Mouse (Mus musculus): ENCODE data around the gene Cdc27.

Gene Cdc27

GRCm38 (mm10) chr11:104550406-104550974 is at the start of gene Cdc27, which contains the start of gene Myl4:
Gene Cdc27 (minus strand): TSS chr11:104550620.
Gene Myl4 (plus strand): TSS chr11:104550663.
- peak; percentile 99 for DNase-seq

- peak; percentile 34 to 52 for DNase-seq
Measured at GRCm38 (mm10) chr11:104599265-104599945, 49.0 kb upstream of the Cdc27 start.

GRCm38 (mm10) chr11:104596365-104596764 is 45.9 kb upstream of the Cdc27 start:
- peak in 1 of 2 experiments; percentile 22 for DNase-seq

- DNase-seq = no peak
Measured at GRCm38 (mm10) chr11:104592066-104592835, 41.8 kb upstream of the Cdc27 start.

- DNase-seq = peak; percentile 78 to 85
Measured at GRCm38 (mm10) chr11:104590148-104590547, 39.7 kb upstream of the Cdc27 start.

GRCm38 (mm10) chr11:104589570-104589969 is 39.1 kb upstream of the Cdc27 start:
- no peak for DNase-seq

GRCm38 (mm10) chr11:104588513-104588912 is 38.1 kb upstream of the Cdc27 start:
- no peak for DNase-seq

- DNase-seq = no peak
Measured at GRCm38 (mm10) chr11:104587904-104588303, 37.5 kb upstream of the Cdc27 start.

GRCm38 (mm10) chr11:104585495-104585894 is 35.1 kb upstream of the Cdc27 start:
- no peak for DNase-seq

- DNase-seq = no peak
Measured at GRCm38 (mm10) chr11:104582630-104583364, 32.4 kb upstream of the Cdc27 start.

GRCm38 (mm10) chr11:104582308-104582606 is 31.8 kb upstream of the Cdc27 start:
- DNase-seq = no peak

GRCm38 (mm10) chr11:104581446-104582307 is 31.3 kb upstream of the Cdc27 start:
- DNase-seq = peak in 1 of 2 experiments; percentile 16

GRCm38 (mm10) chr11:104580606-104581005 is 30.2 kb upstream of the Cdc27 start:
- DNase-seq = no peak

- peak; percentile 25 to 26 for DNase-seq
Measured at GRCm38 (mm10) chr11:104580091-104580490, 29.7 kb upstream of the Cdc27 start.

GRCm38 (mm10) chr11:104579575-104579974 is 29.2 kb upstream of the Cdc27 start:
- DNase-seq = no peak

GRCm38 (mm10) chr11:104579084-104579483 is 28.7 kb upstream of the Cdc27 start:
- DNase-seq = no peak

GRCm38 (mm10) chr11:104578074-104578473 is 27.7 kb upstream of the Cdc27 start:
- no peak for DNase-seq

GRCm38 (mm10) chr11:104576772-104577612 is 26.6 kb upstream of the Cdc27 start:
- no peak for DNase-seq

GRCm38 (mm10) chr11:104572566-104572965 is 22.1 kb upstream of the Cdc27 start:
- DNase-seq = no peak

GRCm38 (mm10) chr11:104572091-104572490 is 21.7 kb upstream of the Cdc27 start:
- no peak for DNase-seq

- DNase-seq = peak; percentile 32 to 53
Measured at GRCm38 (mm10) chr11:104571373-104571772, 21.0 kb upstream of the Cdc27 start.
